Mouse (Mus musculus) liver, adult 2 months (tissue): Measurements from ENCODE around the gene Prkd2. TPM values are rescaled to one million over a fixed set of nuclear protein-coding genes. Genes with fewer than 3 reads are reported as not detected.

ENCODE experiments used
- DNase-seq: peaks from one replicate; pipeline ENCODE4 v3.0.0-alpha.2; 2011; ENCODE audit warnings: low read depth, low spot score; ENCODE audit errors: extremely low read depth
- H3K27ac ChIP-seq: fragments of 200-500 bp; replicated peaks from 2 replicates; pipeline ENCODE4 v1.5.1; 2012; ENCODE audit warnings: low read depth, mild to moderate bottlenecking, control low read depth, inconsistent platforms, low read length; ENCODE audit not compliant: insufficient read depth
- H3K27me3 ChIP-seq: fragments of 200-500 bp; 2 replicates; pipeline ENCODE4 v1.6.1; 2012; ENCODE audit warnings: mild to moderate bottlenecking, moderate library complexity, low read length, inconsistent platforms; ENCODE audit not compliant: control insufficient read depth, insufficient read depth
- H3K36me3 ChIP-seq: fragments of 200-500 bp; 2 replicates; pipeline ENCODE4 v1.6.1; 2012; ENCODE audit warnings: low read length, inconsistent platforms; ENCODE audit not compliant: control insufficient read depth, insufficient read depth
- H3K4me1 ChIP-seq: fragments of 200-500 bp; 2 replicates; pipeline ENCODE4 v1.6.1; 2011; ENCODE audit warnings: low read length; ENCODE audit not compliant: control insufficient read depth, insufficient read depth
- H3K4me3 ChIP-seq: fragments of 200-500 bp; 2 replicates; pipeline ENCODE4 v1.5.1; 2011; ENCODE audit warnings: low read depth, mild to moderate bottlenecking, control low read depth, low read length, moderate library complexity; ENCODE audit not compliant: insufficient read depth
- H3K79me2 ChIP-seq: fragments of 200-500 bp; 2 replicates; pipeline ENCODE4 v1.6.1; 2012; ENCODE audit warnings: inconsistent platforms, mild to moderate bottlenecking, low read length, moderate library complexity; ENCODE audit not compliant: control insufficient read depth, insufficient read depth
- H3K9ac ChIP-seq: fragments of 200-500 bp; 2 replicates; pipeline ENCODE4 v1.6.1; 2012; ENCODE audit warnings: low read depth, mild to moderate bottlenecking, control low read depth, inconsistent platforms, low read length
- CTCF ChIP-seq: fragments of 200-500 bp; IDR thresholded peaks from 2 replicates; pipeline ENCODE4 v1.5.1; 2011; ENCODE audit warnings: low read depth, low read length, control low read depth
- POLR2A ChIP-seq: fragments of 200-500 bp; IDR thresholded peaks from 2 replicates; pipeline ENCODE4 v1.6.1; 2011; ENCODE audit warnings: low read length, control low read depth; ENCODE audit not compliant: insufficient read depth; ENCODE audit errors: extremely low read depth
- WGBS: fragments of 180-500 bp; shearing (Covaris S2); methylation state at CpG from one replicate; pipeline ENCODE4 v1.1.7; 2018; 5-methylcytosine and 5-hydroxymethylcytosine counted together
- polyA plus RNA-seq: library from polyadenylated mRNA; depleted of rRNA; stranded (reverse); fragments of >200 nt; gene quantifications from 2 replicates; pipeline ENCODE4 v1.2.3, GENCODE M21; 2012
- total RNA-seq: library from RNA; depleted of rRNA; stranded (reverse); fragments of >200 nt; gene quantifications from 2 replicates; pipeline ENCODE4 v1.2.3, GENCODE M21; 2014

Prkd2 gene
- total and polyA plus RNA-seq, 2 experiments, result 2.5 to 11.7 TPM

DNA sequence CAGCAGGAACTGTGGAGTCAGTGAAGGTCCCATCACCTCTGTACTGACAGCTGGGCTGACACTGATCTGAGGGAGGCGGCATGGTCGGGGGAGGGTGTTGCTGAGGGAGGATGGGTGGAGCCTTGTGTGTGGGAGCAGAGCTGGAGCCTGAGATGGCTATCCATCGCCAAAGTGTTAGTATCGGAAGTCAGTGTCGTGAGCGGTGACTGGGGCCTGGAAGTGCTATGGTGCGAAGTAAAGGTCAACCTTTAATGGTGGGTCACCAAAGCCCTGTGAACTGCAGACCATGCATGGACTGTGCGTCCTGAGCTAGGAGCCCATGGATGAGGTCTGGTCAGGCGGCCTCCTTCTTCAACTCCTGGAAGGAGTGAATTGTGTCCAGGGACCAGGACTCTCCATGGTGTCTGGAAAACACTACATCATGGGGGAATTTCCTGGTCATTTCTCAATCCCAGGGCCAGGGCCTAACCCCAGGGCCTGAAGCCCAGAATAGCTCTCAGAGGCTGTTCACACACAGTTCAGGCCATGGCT, 62.9 kb downstream of the Prkd2 start:
- no peak overlapping the region for H3K9ac ChIP-seq
- WGBS, result 61% methylated on average over 9 of the region's 9 CpGs
- TF ChIP-seq CTCF (no peak), POLR2A (no peak)
- DNase-seq, result no peak
- no peak overlapping the region for H3K27ac ChIP-seq
- no peaks in the 10 kb centered on the region for H3K79me2 ChIP-seq
- no peak overlapping the region for H3K4me3 ChIP-seq
- no peaks in the 10 kb centered on the region for H3K4me1 ChIP-seq
- no peaks in the 10 kb centered on the region for H3K27me3 ChIP-seq
- H3K36me3 ChIP-seq, result no peaks in the 10 kb centered on the region

DNA sequence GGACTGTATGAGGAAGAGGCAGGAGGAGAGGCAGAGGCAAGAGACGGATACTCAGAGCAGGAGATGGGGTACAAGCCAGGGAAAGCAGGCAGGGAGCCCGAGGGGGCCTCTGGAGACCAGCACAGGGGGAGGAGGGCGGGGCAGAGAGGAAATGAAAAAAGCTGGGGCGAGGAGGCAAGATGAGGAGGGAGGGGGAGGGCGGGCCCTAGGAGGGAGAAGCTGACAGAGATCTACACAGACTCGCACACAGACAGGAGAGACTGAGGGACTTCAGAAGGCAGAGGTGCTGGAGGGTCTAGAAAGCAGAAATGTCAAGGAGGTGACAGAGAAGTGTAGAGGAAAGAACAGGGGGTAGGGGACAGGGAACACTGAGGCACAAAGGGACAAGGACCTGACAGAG, 63.6 kb downstream of the Prkd2 start, which contains the start of gene Ptgir:
Ptgir (plus strand) TSS at position 210 of the 400 bp plus-strand sequence.
- no peaks in the 10 kb centered on the region for H3K27me3 ChIP-seq
- H3K4me3 ChIP-seq, result peak within 1 kb of the TSS; percentile 2; the same call in 1 of the 2 replicates
- no peak for DNase-seq
- H3K9ac ChIP-seq, result no peak within 1 kb of the TSS
- TF ChIP-seq CTCF, result no peak
- TF ChIP-seq POLR2A, result no peak
- WGBS, result 55% methylated on average over 6 of the region's 6 CpGs
- H3K79me2 ChIP-seq, result no peaks in the 10 kb centered on the region
- H3K36me3 ChIP-seq, result no peaks in the 10 kb centered on the region
- 0 out of 2 replicates have a peak within 1 kb of the TSS, but pooled peaks have one; percentile 18 for H3K27ac ChIP-seq
- H3K4me1 ChIP-seq, result no peaks in the 10 kb centered on the region

DNA sequence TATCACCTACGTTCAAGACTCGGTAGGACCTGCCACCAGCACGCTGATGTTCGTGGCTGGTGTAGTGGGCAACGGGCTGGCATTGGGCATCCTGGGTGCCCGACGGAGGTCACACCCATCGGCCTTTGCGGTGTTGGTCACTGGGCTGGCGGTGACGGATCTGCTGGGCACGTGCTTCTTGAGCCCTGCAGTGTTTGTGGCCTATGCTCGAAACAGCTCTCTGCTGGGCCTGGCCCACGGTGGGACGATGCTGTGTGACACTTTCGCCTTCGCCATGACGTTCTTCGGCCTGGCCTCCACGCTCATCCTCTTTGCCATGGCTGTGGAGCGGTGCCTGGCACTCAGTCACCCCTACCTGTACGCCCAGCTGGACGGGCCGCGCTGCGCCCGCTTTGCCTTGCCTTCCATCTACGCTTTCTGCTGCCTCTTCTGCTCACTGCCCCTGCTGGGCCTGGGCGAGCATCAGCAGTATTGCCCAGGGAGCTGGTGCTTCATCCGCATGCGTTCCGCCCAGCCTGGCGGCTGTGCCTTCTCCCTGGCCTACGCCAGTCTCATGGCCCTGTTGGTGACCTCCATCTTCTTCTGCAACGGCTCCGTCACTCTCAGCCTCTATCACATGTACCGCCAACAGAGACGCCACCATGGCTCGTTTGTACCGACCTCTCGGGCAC, 64.3 kb downstream of the Prkd2 start:
- TF ChIP-seq CTCF (no peak), POLR2A (no peak)
- no peaks in the 10 kb centered on the region for H3K27me3 ChIP-seq
- peak overlapping the region; percentile 2; the same call in 1 of the 2 replicates for H3K4me3 ChIP-seq
- WGBS, result 91% methylated on average over 41 of the region's 41 CpGs
- no peaks in the 10 kb centered on the region for H3K4me1 ChIP-seq
- no peak for DNase-seq
- H3K36me3 ChIP-seq, result no peaks in the 10 kb centered on the region
- H3K79me2 ChIP-seq, result no peaks in the 10 kb centered on the region
- H3K27ac ChIP-seq, result no peak overlapping the region
- H3K9ac ChIP-seq, result no peak overlapping the region

DNA sequence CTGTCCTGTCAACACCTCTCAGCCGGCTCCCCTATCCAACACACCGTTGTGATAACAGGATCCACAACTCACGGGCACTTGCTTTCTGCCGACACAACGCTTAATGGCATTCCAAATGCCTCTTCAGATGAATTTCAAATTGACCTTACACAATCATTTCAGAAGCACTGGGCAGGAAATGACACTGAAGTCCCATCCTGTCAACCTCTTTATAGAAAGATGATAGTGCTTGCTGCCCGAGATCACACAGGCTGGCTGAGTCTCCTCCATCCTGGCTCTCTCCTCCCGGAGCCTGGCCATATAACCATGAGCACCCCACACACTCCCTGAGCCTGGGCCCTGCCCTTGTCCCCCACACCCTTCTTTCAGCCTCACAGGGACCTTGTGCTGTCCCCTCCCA, 65.1 kb downstream of the Prkd2 start:
- no peaks in the 10 kb centered on the region for H3K27me3 ChIP-seq
- no peak overlapping the region for H3K27ac ChIP-seq
- TF ChIP-seq CTCF (no peak), POLR2A (no peak)
- H3K79me2 ChIP-seq, result no peaks in the 10 kb centered on the region
- no peaks in the 10 kb centered on the region for H3K4me1 ChIP-seq
- DNase-seq, result no peak
- no peaks in the 10 kb centered on the region for H3K36me3 ChIP-seq
- peak overlapping the region; percentile 43; the same call in 1 of the 2 replicates for H3K9ac ChIP-seq
- 62% methylated on average over 7 of the region's 7 CpGs for WGBS
- no peak overlapping the region for H3K4me3 ChIP-seq

DNA sequence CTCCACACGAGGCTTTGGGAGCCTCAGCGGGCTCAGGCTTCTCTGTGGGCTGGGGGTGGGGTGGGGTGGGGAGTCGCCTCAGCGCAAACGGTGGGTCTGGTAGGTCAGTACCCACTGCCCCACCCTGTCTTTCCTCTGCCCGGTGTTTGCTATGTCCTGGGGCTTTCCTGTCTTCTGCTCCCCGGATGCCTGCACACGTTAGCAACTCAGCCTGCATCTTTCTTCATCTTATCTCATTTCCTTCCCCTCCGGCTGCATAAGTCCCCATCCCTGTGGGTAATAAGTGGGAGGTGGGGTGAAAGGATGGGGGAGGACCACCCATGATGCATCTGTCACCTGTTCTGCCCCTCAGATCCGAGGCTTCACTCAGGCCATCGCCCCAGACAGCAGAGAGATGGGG, 65.7 kb downstream of the Prkd2 start:
- Histone ChIP-seq H3K4me1 (no peaks in the 10 kb centered on the region), H3K4me3 (no peak overlapping the region), H3K27ac (no peak overlapping the region), H3K27me3 (no peaks in the 10 kb centered on the region), H3K9ac (no peak overlapping the region), H3K79me2 (no peaks in the 10 kb centered on the region), H3K36me3 (no peaks in the 10 kb centered on the region)
- TF ChIP-seq CTCF (no peak), POLR2A (no peak)
- DNase-seq, result no peak
- WGBS, result 47% methylated on average over 11 of the region's 11 CpGs

DNA sequence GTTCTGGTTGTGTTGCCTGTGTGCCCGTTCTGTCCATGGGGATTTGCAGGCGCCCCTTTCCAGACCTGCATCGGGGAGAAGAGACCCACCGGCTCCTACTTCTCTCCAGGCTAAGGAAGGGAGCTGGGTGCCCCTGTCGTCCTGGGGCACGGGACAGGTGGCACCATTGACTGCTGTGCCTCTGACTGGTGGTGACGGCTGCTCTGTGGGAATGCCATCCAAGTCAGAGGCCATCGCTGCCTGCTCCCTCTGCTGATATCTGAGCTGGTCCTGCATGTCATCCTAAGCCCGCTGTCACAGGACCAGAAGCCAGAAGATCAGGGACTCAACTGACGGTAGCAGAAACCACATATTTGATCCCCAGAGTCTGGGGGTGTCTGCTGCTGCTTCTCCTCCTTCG, 66.2 kb downstream of the Prkd2 start:
- H3K9ac ChIP-seq, result no peak overlapping the region
- TF ChIP-seq CTCF, result no peak
- TF ChIP-seq POLR2A, result no peak
- H3K4me1 ChIP-seq, result no peaks in the 10 kb centered on the region
- no peaks in the 10 kb centered on the region for H3K36me3 ChIP-seq
- no peak overlapping the region for H3K4me3 ChIP-seq
- no peak overlapping the region for H3K27ac ChIP-seq
- H3K79me2 ChIP-seq, result no peaks in the 10 kb centered on the region
- DNase-seq, result no peak
- 74% methylated on average over 11 of the region's 11 CpGs for WGBS
- no peaks in the 10 kb centered on the region for H3K27me3 ChIP-seq
